Mouse (Mus musculus) hindbrain, embryonic 12.5 days (tissue): Measurements from ENCODE around the gene Vtcn1. TPM values are rescaled to one million over a fixed set of nuclear protein-coding genes. Genes with fewer than 3 reads are reported as not detected.

Experiments
- ATAC-seq: fragments of 200-750 bp; cut with Nextera tagmentation; 2 replicates; pipeline ENCODE4 v1.8.0; 2017; ENCODE audit warnings: moderate TSS enrichment; ENCODE audit not compliant: low FRiP score
- H3K27ac ChIP-seq: fragments of 300-500 bp; sonication (generic); 2 replicates; pipeline ENCODE4 v1.5.1; 2016; ENCODE audit warnings: mild to moderate bottlenecking
- H3K27me3 ChIP-seq: fragments of 300-500 bp; sonication (generic); 2 replicates; pipeline ENCODE4 v1.6.1; 2016; ENCODE audit warnings: mild to moderate bottlenecking
- H3K36me3 ChIP-seq: fragments of 300-500 bp; sonication (generic); 2 replicates; pipeline ENCODE4 v1.6.1; 2016; ENCODE audit warnings: mild to moderate bottlenecking
- H3K4me1 ChIP-seq: fragments of 300-500 bp; sonication (generic); 2 replicates; pipeline ENCODE4 v1.6.1; 2016
- H3K4me2 ChIP-seq: fragments of 300-500 bp; sonication (generic); replicated peaks from 2 replicates; pipeline ENCODE4 v1.6.1; 2016; ENCODE audit warnings: mild to moderate bottlenecking
- H3K4me3 ChIP-seq: fragments of 300-500 bp; sonication (generic); 2 replicates; pipeline ENCODE4 v1.5.1; 2016; ENCODE audit warnings: mild to moderate bottlenecking
- H3K9ac ChIP-seq: fragments of 300-500 bp; sonication (generic); 2 replicates; pipeline ENCODE4 v1.6.1; 2016; ENCODE audit warnings: mild to moderate bottlenecking, moderate library complexity
- H3K9me3 ChIP-seq: fragments of 300-500 bp; sonication (generic); replicated peaks from 2 replicates; pipeline ENCODE4 v1.6.1; 2016; ENCODE audit warnings: mild to moderate bottlenecking
- WGBS: fragments of 180-500 bp; shearing (Covaris S2); methylation state at CpG from one replicate; pipeline ENCODE4 v1.1.7; 2016; 5-methylcytosine and 5-hydroxymethylcytosine counted together
- polyA plus RNA-seq: library from polyadenylated mRNA; unstranded; fragments of >200 nt; fragmentation: Nextera tagmentation; extraction: Ambion mirVana; gene quantifications from 2 replicates; pipeline ENCODE4 v1.2.1, GENCODE M21; 2016

Gene Vtcn1
- polyA plus RNA-seq, 1 experiment from 2014 or later, result 0.15 TPM

- 0 out of 2 replicates have a peak, but pooled peaks cover 5% of the 10 kb centered on the region for H3K4me1 ChIP-seq
- no peak overlapping the region for H3K27ac ChIP-seq
- H3K36me3 ChIP-seq, result no peaks in the 10 kb centered on the region
- no peak overlapping the region; the same call in 1 of the 2 replicates for H3K9ac ChIP-seq
- no peak overlapping the region for H3K4me2 ChIP-seq
- no peak for ATAC-seq
- H3K27me3 ChIP-seq, result no peaks in the 10 kb centered on the region
- H3K9me3 ChIP-seq, result no peaks in the 10 kb centered on the region; the same call in 1 of the 2 replicates
- H3K4me3 ChIP-seq, result no peak overlapping the region
- WGBS, result 90% methylated on average over 5 of the region's 5 CpGs
These were observed 33.2 kb downstream of the Vtcn1 start for GRCm38 (mm10) chr3:100858334-100859002.

- 67% methylated on average over 23 of the region's 23 CpGs for WGBS
These were observed 36.3 kb downstream of the Vtcn1 start for GRCm38 (mm10) chr3:100861307-100862303.

DNA sequence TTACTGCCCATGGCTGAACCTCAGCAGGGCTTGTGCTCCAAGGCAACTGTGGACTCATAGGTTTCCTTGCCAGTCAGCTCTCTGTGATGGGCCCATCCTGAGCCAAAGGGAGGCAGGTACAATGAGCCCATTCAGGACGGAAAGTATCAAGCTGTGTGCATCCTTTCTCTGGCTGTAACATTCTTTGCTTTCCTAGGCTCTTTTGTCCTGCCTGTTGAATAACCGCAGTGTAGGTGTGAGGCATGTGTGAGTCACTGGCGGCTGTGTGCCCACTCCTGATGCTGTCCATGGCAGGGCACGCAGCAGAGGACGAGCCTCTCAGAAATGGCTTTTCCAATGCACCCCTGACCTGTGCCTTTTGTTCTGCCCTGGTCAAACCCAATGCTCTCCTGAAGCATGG, 41.7 kb downstream of the Vtcn1 start:
- Histone ChIP-seq H3K36me3 (no peaks in the 10 kb centered on the region), H3K4me2 (no peak overlapping the region), H3K27me3 (no peaks in the 10 kb centered on the region), H3K27ac (no peak overlapping the region), H3K4me3 (no peak overlapping the region), H3K9ac (no peak overlapping the region), H3K4me1 (no peaks in the 10 kb centered on the region), H3K9me3 (no peaks in the 10 kb centered on the region)
- WGBS, result 41% methylated on average over 5 of the region's 5 CpGs
- no peak for ATAC-seq

More at GRCm38 (mm10) chr3:100861307-100862303, 36.3 kb downstream of the Vtcn1 start:
- Histone ChIP-seq H3K4me2 (no peak overlapping the region), H3K9me3 (no peaks in the 10 kb centered on the region; the same call in 1 of the 2 replicates), H3K9ac (no peak overlapping the region), H3K36me3 (no peaks in the 10 kb centered on the region), H3K4me3 (no peak overlapping the region), H3K27me3 (no peaks in the 10 kb centered on the region), H3K4me1 (no peaks in the 10 kb centered on the region), H3K27ac (no peak overlapping the region)
- no peak for ATAC-seq

DNA sequence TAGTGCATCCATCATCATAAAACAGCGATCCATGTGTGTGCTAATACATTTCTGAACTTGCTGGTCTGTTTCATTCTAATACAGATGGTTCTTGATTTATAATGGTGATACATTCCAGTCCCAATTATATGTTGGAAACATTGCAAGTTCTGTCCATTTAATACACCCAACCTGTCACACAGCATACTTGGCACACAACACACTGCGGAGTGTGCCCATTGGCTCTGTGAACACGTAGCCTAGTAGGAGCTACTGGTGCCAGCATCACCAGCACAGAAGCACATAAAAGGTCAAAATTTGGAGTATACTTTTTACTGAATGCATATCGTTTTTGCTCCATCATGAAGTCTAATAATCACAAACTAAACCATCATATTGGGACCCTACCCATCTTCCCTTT, 51.8 kb downstream of the Vtcn1 start:
- Histone ChIP-seq H3K27ac (no peak overlapping the region), H3K9me3 (no peaks in the 10 kb centered on the region), H3K4me2 (no peak overlapping the region), H3K27me3 (no peaks in the 10 kb centered on the region), H3K4me1 (no peaks in the 10 kb centered on the region), H3K9ac (no peak overlapping the region), H3K4me3 (no peak overlapping the region), H3K36me3 (no peaks in the 10 kb centered on the region)
- WGBS, result 87% methylated on average over 4 of the region's 4 CpGs
- no peak for ATAC-seq

DNA sequence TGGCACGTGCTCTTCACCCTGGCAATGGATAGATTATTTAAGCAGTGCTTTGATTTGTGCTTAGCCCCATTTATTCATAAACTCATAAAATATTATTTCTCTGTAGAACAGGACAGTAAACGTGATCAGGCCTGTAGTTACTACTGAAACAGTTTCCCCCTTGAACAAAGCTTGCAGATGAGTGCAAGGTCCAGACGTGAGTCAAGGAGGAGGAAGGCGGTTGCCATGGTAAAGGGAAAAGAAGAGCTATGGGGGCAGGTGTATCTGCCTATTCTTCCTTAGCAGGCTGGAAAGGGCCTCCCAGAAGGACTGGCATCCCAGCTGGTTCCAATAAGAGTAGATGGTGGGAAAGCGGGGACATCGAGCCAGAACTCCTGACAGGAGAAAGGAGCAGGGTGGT, 56.1 kb downstream of the Vtcn1 start:
- Histone ChIP-seq H3K27me3 (no peaks in the 10 kb centered on the region), H3K9ac (no peak overlapping the region), H3K4me1 (no peaks in the 10 kb centered on the region), H3K27ac (no peak overlapping the region), H3K4me2 (no peak overlapping the region), H3K36me3 (no peaks in the 10 kb centered on the region), H3K4me3 (no peak overlapping the region), H3K9me3 (no peaks in the 10 kb centered on the region)
- no peak for ATAC-seq
- WGBS, result 75% methylated on average over 6 of the region's 6 CpGs

DNA sequence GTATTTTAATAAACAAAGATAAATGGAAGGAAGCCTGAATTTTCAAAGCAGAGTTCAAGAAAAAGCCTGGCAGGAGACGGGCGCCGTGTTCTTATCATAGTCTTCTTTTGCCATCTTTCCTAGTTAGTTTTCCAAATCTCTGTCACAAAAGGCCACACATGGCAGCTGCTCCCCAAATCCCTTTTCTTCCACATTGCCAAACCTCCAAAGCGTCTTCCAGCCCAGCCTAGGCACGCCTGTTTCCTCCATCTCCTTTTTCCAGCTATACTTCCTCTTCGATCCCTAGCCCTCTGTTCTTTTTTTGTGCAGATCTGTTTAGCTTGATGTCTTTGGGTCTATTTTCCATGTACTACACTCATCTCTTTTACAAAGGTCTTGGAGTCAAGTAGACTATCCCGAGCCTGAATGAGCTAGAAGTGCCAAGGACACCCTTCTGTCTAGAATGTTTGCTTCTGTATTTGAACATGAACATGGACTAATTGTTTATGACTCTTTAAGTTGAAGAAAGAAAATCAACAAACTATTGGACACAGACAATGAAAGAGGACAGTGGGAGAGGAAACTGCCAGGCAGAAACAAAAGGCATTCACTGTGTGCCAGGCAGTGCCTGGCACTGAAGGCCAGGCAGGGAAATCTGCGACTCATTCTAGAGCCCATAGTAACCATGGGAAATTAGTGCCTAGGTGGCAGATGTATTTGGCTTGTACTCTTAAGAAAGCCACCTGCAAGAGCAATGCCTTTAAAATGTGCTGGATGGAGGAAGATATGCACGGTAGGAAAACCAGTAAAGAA, 56.8 kb downstream of the Vtcn1 start:
- H3K4me1 ChIP-seq, result no peaks in the 10 kb centered on the region
- no peak for ATAC-seq
- no peaks in the 10 kb centered on the region for H3K36me3 ChIP-seq
- no peak overlapping the region for H3K4me3 ChIP-seq
- H3K27me3 ChIP-seq, result no peaks in the 10 kb centered on the region
- no peaks in the 10 kb centered on the region for H3K9me3 ChIP-seq
- no peak overlapping the region for H3K9ac ChIP-seq
- H3K27ac ChIP-seq, result no peak overlapping the region
- no peak overlapping the region for H3K4me2 ChIP-seq
- 91% methylated on average over 9 of the region's 9 CpGs for WGBS

GRCm38 (mm10) chr3:100889234-100889633, 64.0 kb downstream of the Vtcn1 start:
- Histone ChIP-seq H3K4me3 (no peak overlapping the region), H3K9me3 (no peaks in the 10 kb centered on the region), H3K27ac (no peak overlapping the region), H3K9ac (no peak overlapping the region), H3K36me3 (no peaks in the 10 kb centered on the region), H3K4me2 (no peak overlapping the region), H3K4me1 (no peaks in the 10 kb centered on the region), H3K27me3 (no peaks in the 10 kb centered on the region)
- 80% methylated on average over 1 of the region's 1 CpGs for WGBS
- no peak for ATAC-seq

- no peaks in the 10 kb centered on the region for H3K9me3 ChIP-seq
- 89% methylated on average over 3 of the region's 3 CpGs for WGBS
- no peaks in the 10 kb centered on the region for H3K36me3 ChIP-seq
- ATAC-seq, result no peak
- no peak overlapping the region for H3K9ac ChIP-seq
- no peak overlapping the region for H3K4me2 ChIP-seq
- H3K4me3 ChIP-seq, result no peak overlapping the region
- H3K4me1 ChIP-seq, result no peaks in the 10 kb centered on the region
- H3K27me3 ChIP-seq, result no peaks in the 10 kb centered on the region
- no peak overlapping the region for H3K27ac ChIP-seq
These were observed 65.1 kb downstream of the Vtcn1 start for GRCm38 (mm10) chr3:100890406-100890805.

GRCm38 (mm10) chr3:100892383-100893335, 67.4 kb downstream of the Vtcn1 start:
- Histone ChIP-seq H3K27me3 (no peaks in the 10 kb centered on the region), H3K9ac (no peak overlapping the region), H3K4me2 (no peak overlapping the region), H3K4me3 (no peak overlapping the region), H3K36me3 (no peaks in the 10 kb centered on the region), H3K27ac (no peak overlapping the region), H3K9me3 (no peaks in the 10 kb centered on the region), H3K4me1 (no peaks in the 10 kb centered on the region)
- 59% methylated on average over 11 of the region's 11 CpGs for WGBS
- ATAC-seq, result no peak

DNA sequence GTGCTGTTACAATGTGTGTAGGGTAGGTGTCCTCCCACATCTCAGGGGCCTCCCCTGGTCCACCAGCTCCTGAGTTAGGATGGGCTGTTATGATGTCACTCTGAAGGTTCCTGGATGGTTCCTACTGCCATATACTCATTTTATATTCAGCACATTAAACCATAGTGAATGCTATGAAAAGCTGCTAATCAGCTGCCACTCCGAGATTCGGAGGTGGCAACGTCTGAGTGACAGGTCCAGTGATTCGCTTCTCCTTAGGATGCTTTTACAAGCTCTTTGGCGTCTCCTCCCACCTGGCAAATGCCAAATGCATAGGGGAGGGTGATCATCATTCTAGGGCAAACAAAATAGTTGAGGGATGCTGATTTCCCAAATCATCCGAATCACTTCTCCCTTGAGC, 70.2 kb downstream of the Vtcn1 start:
- Histone ChIP-seq H3K4me3 (no peak overlapping the region), H3K4me2 (no peak overlapping the region), H3K4me1 (no peaks in the 10 kb centered on the region), H3K9ac (no peak overlapping the region), H3K9me3 (no peaks in the 10 kb centered on the region), H3K27ac (no peak overlapping the region), H3K27me3 (no peaks in the 10 kb centered on the region), H3K36me3 (no peaks in the 10 kb centered on the region)
- no peak for ATAC-seq
- WGBS, result 78% methylated on average over 6 of the region's 6 CpGs

DNA sequence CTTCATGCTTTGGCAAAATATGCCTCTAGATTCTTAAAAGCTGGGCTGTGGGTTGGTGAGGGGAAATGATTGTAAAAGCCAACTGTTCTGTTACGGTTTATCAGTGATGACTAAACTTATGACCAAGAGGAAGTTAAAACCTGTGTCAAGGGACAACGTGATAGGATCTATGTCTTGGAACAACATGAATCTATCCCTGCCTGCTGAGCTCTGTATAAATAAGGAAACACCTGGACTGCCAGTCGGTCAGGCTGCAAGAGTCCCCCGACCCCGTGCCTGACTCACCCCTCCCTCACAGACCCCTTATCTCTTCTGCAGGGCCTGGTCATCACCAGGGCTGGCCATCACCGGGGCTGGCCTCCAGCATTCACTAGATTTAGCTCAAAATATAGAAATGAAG, 80.9 kb downstream of the Vtcn1 start:
- Histone ChIP-seq H3K27ac (no peak overlapping the region), H3K27me3 (no peaks in the 10 kb centered on the region), H3K9ac (no peak overlapping the region), H3K9me3 (no peaks in the 10 kb centered on the region), H3K4me2 (no peak overlapping the region), H3K36me3 (no peaks in the 10 kb centered on the region), H3K4me3 (no peak overlapping the region), H3K4me1 (no peaks in the 10 kb centered on the region)
- no peak for ATAC-seq
- 69% methylated on average over 6 of the region's 6 CpGs for WGBS
